Mouse (Mus musculus) myocyte (in vitro differentiated cells): ENCODE results near the gene Crym.

ENCODE experiments used
- E2F4 ChIP-seq: IDR thresholded peaks from one replicate; pipeline ENCODE4 v1.6.1; 2011; ENCODE audit warnings: mild to moderate bottlenecking, control low read depth, moderate library complexity; ENCODE audit not compliant: insufficient read depth
- MAX ChIP-seq: IDR thresholded peaks from one replicate; pipeline ENCODE4 v1.6.1; 2011; ENCODE audit warnings: low read depth, mild to moderate bottlenecking, control low read depth
- MYOG ChIP-seq, 3 experiments: IDR thresholded peaks; one replicate each; pipeline ENCODE4 v1.6.1; 2011; ENCODE audit warnings: control low read depth in 2 of 3, low read depth in 2 of 3, mild to moderate bottlenecking in 2 of 3; ENCODE audit not compliant: insufficient read length in 2 of 3, control insufficient read depth in 1 of 3, insufficient read depth in 1 of 3
- POLR2A ChIP-seq: IDR thresholded peaks from one replicate; pipeline ENCODE4 v1.6.1; 2011; ENCODE audit warnings: low read depth, mild to moderate bottlenecking, control low read depth, moderate library complexity; ENCODE audit not compliant: insufficient read length
- POLR2AphosphoS2 ChIP-seq: IDR thresholded peaks from one replicate; pipeline ENCODE4 v1.6.1; 2011; ENCODE audit warnings: low read depth, control low read depth; ENCODE audit not compliant: insufficient read length
- REST ChIP-seq: IDR thresholded peaks from one replicate; pipeline ENCODE4 v1.6.1; 2011; ENCODE audit warnings: mild to moderate bottlenecking, control low read depth, moderate library complexity; ENCODE audit not compliant: insufficient read depth, insufficient read length
- TCF12 ChIP-seq: IDR thresholded peaks from one replicate; pipeline ENCODE4 v1.6.1; 2011; ENCODE audit warnings: mild to moderate bottlenecking, control low read depth; ENCODE audit not compliant: poor library complexity, insufficient read depth, severe bottlenecking
- TCF3 ChIP-seq: IDR thresholded peaks from one replicate; pipeline ENCODE4 v1.6.1; 2011; ENCODE audit warnings: low read depth, control low read depth; ENCODE audit not compliant: insufficient read length
- USF1 ChIP-seq: IDR thresholded peaks from one replicate; pipeline ENCODE4 v1.6.1; 2011; ENCODE audit warnings: low read depth, mild to moderate bottlenecking, control low read depth, moderate library complexity

- TF ChIP-seq POLR2A: no peak
- TF ChIP-seq TCF12: no peak
- no peak for TF ChIP-seq POLR2AphosphoS2
- TF ChIP-seq MAX: no peak
- TF ChIP-seq REST: no peak
- no peak for TF ChIP-seq TCF3
- TF ChIP-seq MYOG (IDR thresholded peaks at IDR 0.05; ENCODE audit: control insufficient read depth in 1 of 3, insufficient read depth in 1 of 3, insufficient read length in 2 of 3, low read depth in 2 of 3): no peak
- no peak for TF ChIP-seq USF1
- TF ChIP-seq E2F4: no peak
Observed at GRCm38 (mm10) chr7:120241092-120241491, 39.2 kb upstream of the Crym start.
